Mouse (Mus musculus) embryonic facial prominence, embryonic 13.5 days (tissue): ENCODE measurements at regions not wholly inside any gene's neighbourhood (a gene's known extent, or its start where the extent isn't known, plus 50 kb on each side); places are given as distances from the start of the nearest gene placed in this dataset.

ENCODE experiments used
- ATAC-seq: fragments of 200-750 bp; cut with Nextera tagmentation; 2 replicates; pipeline ENCODE4 v1.8.0; 2017; ENCODE audit warnings: low read depth; ENCODE audit not compliant: insufficient number of reproducible peaks, insufficient read depth, low FRiP score, low TSS enrichment
- H3K27ac ChIP-seq: fragments of 300-500 bp; sonication (generic); 2 replicates; pipeline ENCODE4 v1.5.1; 2015; ENCODE audit warnings: moderate library complexity, mild to moderate bottlenecking, inconsistent platforms
- H3K27me3 ChIP-seq: fragments of 300-500 bp; sonication (generic); 2 replicates; pipeline ENCODE4 v1.6.1; 2015; ENCODE audit warnings: mild to moderate bottlenecking, inconsistent platforms
- H3K36me3 ChIP-seq: fragments of 300-500 bp; sonication (generic); 2 replicates; pipeline ENCODE4 v1.6.1; 2015; ENCODE audit warnings: mild to moderate bottlenecking, inconsistent platforms
- H3K4me1 ChIP-seq: fragments of 300-500 bp; sonication (generic); 2 replicates; pipeline ENCODE4 v1.6.1; 2015; ENCODE audit warnings: inconsistent platforms
- H3K4me2 ChIP-seq: fragments of 300-500 bp; sonication (generic); 2 replicates; pipeline ENCODE4 v1.6.1; 2015; ENCODE audit warnings: moderate library complexity, mild to moderate bottlenecking, inconsistent platforms
- H3K4me3 ChIP-seq: fragments of 300-500 bp; sonication (generic); 2 replicates; pipeline ENCODE4 v1.5.1; 2015; ENCODE audit warnings: mild to moderate bottlenecking, inconsistent platforms
- H3K9ac ChIP-seq: fragments of 300-500 bp; sonication (generic); 2 replicates; pipeline ENCODE4 v1.6.1; 2015; ENCODE audit warnings: mild to moderate bottlenecking, inconsistent platforms
- H3K9me3 ChIP-seq: fragments of 300-500 bp; sonication (generic); 2 replicates; pipeline ENCODE4 v1.6.1; 2016; ENCODE audit warnings: inconsistent platforms
- WGBS: fragments of 180-500 bp; shearing (Covaris S2); methylation state at CpG from one replicate; pipeline ENCODE4 v1.1.7; 2015; ENCODE audit warnings: mixed read lengths; 5-methylcytosine and 5-hydroxymethylcytosine counted together

- 87% methylated on average over 9 of the region's 9 CpGs for WGBS
- no peak overlapping the region for H3K27ac ChIP-seq
Measured at GRCm38 (mm10) chr7:123059718-123060337, 63.9 kb upstream of the Tnrc6a start.

GRCm38 (mm10) chr7:123063264-123064011 is 60.2 kb upstream of the Tnrc6a start:
- Histone ChIP-seq H3K4me3 (no peak overlapping the region), H3K4me2 (no peak overlapping the region), H3K4me1 (no peaks in the 10 kb centered on the region), H3K27me3 (no peaks in the 10 kb centered on the region), H3K9me3 (no peaks in the 10 kb centered on the region), H3K9ac (no peak overlapping the region), H3K27ac (no peak overlapping the region), H3K36me3 (no peaks in the 10 kb centered on the region)
- 61% methylated on average over 13 of the region's 13 CpGs for WGBS
- no peak for ATAC-seq

More at GRCm38 (mm10) chr7:123059718-123060337, 63.9 kb upstream of the Tnrc6a start:
- Histone ChIP-seq H3K27me3 (no peaks in the 10 kb centered on the region), H3K9ac (no peak overlapping the region), H3K4me3 (no peak overlapping the region), H3K9me3 (no peaks in the 10 kb centered on the region), H3K4me2 (no peak overlapping the region), H3K4me1 (no peaks in the 10 kb centered on the region), H3K36me3 (no peaks in the 10 kb centered on the region)
- no peak for ATAC-seq

- WGBS = 90% methylated on average over 13 of the region's 13 CpGs
- no peak for ATAC-seq
- Histone ChIP-seq H3K9ac (no peak overlapping the region), H3K4me2 (no peak overlapping the region), H3K4me3 (no peak overlapping the region), H3K36me3 (no peaks in the 10 kb centered on the region), H3K27me3 (no peaks in the 10 kb centered on the region), H3K4me1 (peaks cover 9% of the 10 kb centered on the region), H3K27ac (no peak overlapping the region), H3K9me3 (no peaks in the 10 kb centered on the region)
Measured at GRCm38 (mm10) chr7:123065951-123066351, 57.7 kb upstream of the Tnrc6a start.

GRCm38 (mm10) chr7:123067396-123067795 is 56.3 kb upstream of the Tnrc6a start:
- Histone ChIP-seq H3K27me3 (no peaks in the 10 kb centered on the region), H3K9ac (no peak overlapping the region), H3K9me3 (no peaks in the 10 kb centered on the region), H3K4me2 (no peak overlapping the region), H3K36me3 (no peaks in the 10 kb centered on the region), H3K4me1 (peaks cover 9% of the 10 kb centered on the region), H3K27ac (no peak overlapping the region), H3K4me3 (no peak overlapping the region)
- WGBS = 87% methylated on average over 1 of the region's 1 CpGs
- ATAC-seq = no peak

GRCm38 (mm10) chr7:123068241-123068640 is 55.4 kb upstream of the Tnrc6a start:
- Histone ChIP-seq H3K4me1 (peaks cover 9% of the 10 kb centered on the region), H3K27me3 (no peaks in the 10 kb centered on the region), H3K4me3 (no peak overlapping the region), H3K9me3 (no peaks in the 10 kb centered on the region), H3K4me2 (no peak overlapping the region), H3K36me3 (no peaks in the 10 kb centered on the region), H3K9ac (no peak overlapping the region), H3K27ac (no peak overlapping the region)
- 61% methylated on average over 1 of the region's 1 CpGs for WGBS
- no peak for ATAC-seq

- H3K27me3 ChIP-seq = no peaks in the 10 kb centered on the region
- H3K27ac ChIP-seq = no peak overlapping the region
- no peak overlapping the region for H3K4me2 ChIP-seq
Measured at GRCm38 (mm10) chr7:123068715-123069273, 54.9 kb upstream of the Tnrc6a start.

GRCm38 (mm10) chr7:123069280-123069679 is 54.4 kb upstream of the Tnrc6a start:
- WGBS = 37% methylated on average over 4 of the region's 4 CpGs
- H3K4me1 ChIP-seq = peaks cover 9% of the 10 kb centered on the region
- H3K9ac ChIP-seq = no peak overlapping the region
- H3K4me2 ChIP-seq = no peak overlapping the region
- H3K27ac ChIP-seq = no peak overlapping the region
- no peaks in the 10 kb centered on the region for H3K36me3 ChIP-seq
- H3K4me3 ChIP-seq = no peak overlapping the region
- ATAC-seq = no peak
- no peaks in the 10 kb centered on the region for H3K9me3 ChIP-seq
- no peaks in the 10 kb centered on the region for H3K27me3 ChIP-seq

More at GRCm38 (mm10) chr7:123068715-123069273, 54.9 kb upstream of the Tnrc6a start:
- H3K9me3 ChIP-seq = no peaks in the 10 kb centered on the region
- H3K9ac ChIP-seq = no peak overlapping the region
- peaks cover 9% of the 10 kb centered on the region for H3K4me1 ChIP-seq
- no peaks in the 10 kb centered on the region for H3K36me3 ChIP-seq
- WGBS = 34% methylated on average over 9 of the region's 9 CpGs
- no peak overlapping the region for H3K4me3 ChIP-seq
- ATAC-seq = 0 out of 2 replicates have a peak, but pooled peaks have one; percentile 59

- no peaks in the 10 kb centered on the region for H3K9me3 ChIP-seq
- H3K36me3 ChIP-seq = no peaks in the 10 kb centered on the region
- WGBS = 59% methylated on average over 4 of the region's 4 CpGs
Measured at GRCm38 (mm10) chr7:123070861-123071260, 52.8 kb upstream of the Tnrc6a start.

More at GRCm38 (mm10) chr7:123070861-123071260, 52.8 kb upstream of the Tnrc6a start:
- Histone ChIP-seq H3K4me3 (no peak overlapping the region), H3K4me2 (no peak overlapping the region), H3K27me3 (no peaks in the 10 kb centered on the region), H3K27ac (no peak overlapping the region), H3K9ac (no peak overlapping the region), H3K4me1 (peaks cover 9% of the 10 kb centered on the region)
- ATAC-seq = no peak
